Mouse (Mus musculus): ENCODE data around the gene Tmod1. TPM values are rescaled to one million over a fixed set of nuclear protein-coding genes. Genes with fewer than 3 reads are reported as not detected.

The Tmod1 gene
- total RNA-seq, 2 experiments from 2014 or later = 251 to 256 TPM

DNA sequence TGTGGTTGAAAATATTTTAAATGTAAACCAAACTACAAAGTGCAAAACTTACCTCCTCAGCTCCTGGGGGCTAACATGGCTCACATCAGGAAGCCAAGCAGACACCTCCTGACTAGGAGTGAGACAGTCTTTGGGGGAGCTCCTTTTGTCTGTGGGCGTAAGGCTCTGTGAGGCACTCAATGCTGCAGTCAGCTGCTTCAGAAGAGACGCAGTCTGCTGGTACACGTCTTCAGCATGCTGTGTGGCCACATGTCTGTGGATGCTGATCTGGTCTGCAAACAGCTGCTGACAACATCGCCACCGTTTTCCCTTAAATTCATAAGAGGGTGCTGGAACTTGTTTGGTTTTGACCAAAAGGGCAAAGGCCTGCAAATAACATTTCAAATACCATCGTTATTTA, 93.1 kb downstream of the Tmod1 start:
- no peak for DNase-seq

DNA sequence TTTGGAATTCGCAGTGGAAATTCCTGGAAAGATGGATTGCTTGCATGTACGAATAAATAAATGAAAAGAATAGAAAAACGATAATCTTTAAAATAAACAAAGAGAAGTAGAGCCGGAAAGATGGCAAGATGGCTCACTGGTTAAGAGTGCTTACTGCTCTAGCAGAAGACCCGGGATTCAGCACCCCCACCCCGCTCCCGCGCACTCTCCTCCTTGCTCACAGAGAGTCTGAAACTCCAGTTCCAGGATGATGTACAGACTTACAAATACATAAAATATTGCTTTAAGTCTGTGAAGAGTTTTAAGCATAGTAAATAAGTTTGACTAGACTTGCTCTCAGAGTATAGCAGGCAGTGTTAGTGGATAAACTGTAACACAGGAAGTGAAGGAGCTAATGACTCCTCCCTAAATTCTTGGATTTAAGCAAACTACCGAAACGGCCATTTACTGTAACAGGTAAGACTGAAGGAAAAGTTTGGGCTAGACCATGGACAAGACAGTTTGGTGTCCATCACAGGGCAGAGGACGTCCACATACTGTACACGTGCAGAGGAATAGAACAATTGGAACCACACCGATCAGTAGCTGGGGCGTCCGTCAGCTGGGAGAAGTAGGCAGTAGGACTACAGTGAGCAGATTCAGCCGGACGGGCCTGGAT, 99.0 kb downstream of the Tmod1 start:
- no peak for DNase-seq

DNA sequence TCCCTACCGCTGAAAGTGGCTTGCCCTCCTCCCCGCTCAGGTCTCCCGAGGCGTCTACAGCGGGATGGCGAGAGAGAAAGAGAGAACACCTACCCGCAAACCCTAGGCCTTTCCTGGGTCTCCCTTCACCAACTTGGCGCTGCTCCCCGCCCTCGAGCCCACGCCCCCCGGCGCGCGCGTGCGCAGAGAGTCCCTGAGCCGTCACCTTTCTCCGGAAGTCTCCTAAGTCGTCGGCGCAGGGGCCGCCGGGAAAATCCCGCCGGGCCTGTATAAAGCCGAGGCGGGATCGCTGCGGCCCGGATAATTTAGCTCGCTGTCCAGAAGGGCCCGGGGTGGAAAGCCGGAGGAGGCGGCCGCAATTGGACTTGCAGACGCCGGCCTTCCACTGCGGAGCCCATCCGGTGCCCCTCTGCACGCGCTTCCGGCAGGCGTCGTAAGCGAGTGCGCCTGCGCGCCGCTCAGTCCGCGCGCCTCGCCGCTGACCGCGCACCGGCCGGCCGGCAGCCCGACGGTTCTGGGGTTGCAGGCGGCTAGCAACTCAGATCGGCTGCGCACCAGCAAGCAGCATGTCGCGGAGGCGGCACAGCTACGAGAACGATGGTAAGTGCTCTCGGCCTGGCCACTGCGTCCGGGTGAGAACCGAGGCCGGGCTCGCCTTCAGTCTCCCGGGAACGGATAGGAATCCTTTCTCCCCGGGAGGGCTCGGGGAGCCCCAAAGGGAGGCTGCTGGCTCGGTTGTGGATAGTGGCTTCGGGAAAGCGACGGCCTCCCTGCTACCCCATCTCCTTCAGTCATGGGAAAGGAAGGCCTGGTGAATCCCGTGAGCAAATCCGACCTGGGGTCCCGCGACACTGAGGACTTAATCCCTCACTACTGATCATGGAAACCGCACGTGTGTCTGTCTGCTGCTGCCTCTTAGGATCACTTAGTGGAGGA, 99.8 kb downstream of the Tmod1 start, which contains the start of the genes Ncbp1 and Tstd2:
TSS of gene Ncbp1 (plus strand) at position 327 of the 936 bp plus-strand sequence.
TSS of gene Tstd2 (minus strand) at position 408 of the 936 bp plus-strand sequence.
- peak; percentile 93 for DNase-seq

DNA sequence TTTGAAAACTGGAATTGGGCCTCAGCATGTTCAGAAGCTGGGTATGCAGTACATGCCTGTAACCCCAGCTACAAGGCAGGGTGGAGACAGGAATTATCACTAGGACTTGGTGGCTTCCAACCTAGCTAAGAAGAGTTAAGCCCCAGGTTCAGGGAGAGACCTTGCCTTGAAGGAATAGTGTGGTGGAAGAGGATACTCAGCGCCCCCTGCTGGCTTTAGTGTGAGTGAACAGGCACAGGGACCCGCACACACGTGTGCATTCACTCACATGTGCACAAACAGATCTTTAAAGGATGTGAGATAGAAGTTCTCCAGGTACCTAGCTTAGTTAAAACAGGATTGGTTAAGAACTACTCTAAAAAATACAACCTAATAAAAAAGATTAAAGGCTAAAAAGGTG, 105.6 kb downstream of the Tmod1 start:
- no peak for DNase-seq

DNA sequence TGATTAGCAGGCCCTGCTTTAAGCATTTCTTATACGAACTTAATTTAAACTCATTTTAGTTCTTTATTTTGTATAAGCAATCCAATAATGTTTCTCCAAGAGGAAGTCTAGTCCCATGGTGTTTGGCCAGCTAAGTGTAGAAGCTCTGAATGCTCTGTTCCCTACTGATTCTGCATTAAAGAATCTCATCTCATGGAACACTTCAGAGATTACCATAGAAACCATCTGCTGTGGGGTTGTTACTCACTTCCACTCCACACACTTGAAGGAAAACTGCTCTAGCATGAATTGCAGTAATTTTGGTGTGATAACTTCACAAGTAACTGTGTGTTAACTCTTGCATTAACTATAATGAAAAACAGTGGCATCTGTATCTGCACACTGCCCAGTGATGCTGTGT, 108.1 kb downstream of the Tmod1 start:
- no peak for DNase-seq

DNA sequence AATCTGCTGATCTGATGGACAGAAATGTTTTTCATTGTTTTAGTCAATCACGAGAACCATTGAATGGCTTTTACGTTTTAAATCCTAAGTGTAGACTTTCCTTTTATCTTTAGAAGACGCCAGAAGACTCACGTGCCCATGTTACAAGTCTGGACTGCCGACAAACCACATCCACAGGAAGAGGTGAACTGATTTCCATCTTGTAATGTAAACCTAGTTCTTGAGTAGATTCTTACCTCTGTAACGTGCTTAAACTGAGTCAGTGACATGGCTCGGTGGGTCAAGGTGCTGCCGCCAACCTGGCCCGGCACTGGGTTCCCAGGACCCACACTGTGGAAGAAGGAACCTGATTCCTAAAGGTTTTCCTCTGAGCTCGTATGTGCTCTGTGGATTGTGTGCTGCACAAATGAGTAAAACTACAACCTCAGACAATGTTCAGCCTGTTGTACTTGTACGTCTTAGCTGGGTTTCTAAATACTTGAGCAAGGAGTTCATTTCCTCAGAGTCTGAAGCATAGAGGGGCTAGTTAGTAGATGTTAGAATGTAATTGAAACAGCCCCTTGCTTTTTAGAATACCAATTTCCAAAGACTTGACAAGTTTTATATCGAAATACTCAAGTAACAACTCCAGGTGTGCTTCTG, 113.3 kb downstream of the Tmod1 start:
- no peak for DNase-seq

DNA sequence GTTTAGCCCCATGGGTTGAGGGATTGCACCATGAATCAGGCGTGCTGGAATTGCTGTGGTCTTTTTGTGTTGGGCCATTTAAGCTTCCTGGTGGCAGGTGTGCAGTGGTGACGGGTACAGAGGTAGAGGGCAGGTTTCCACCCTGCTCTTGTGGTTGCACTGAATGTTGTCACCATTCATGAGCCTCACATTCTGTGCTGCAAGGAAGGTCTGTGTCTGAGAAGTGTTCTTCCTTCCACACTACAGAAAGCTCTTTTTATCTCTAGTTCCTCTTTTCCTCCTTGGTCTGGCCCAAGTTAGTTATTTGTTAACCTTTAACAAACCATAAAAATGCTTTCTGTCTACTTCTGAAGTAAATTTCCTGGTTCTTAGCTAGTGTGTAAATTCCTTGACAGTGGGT, 125.3 kb downstream of the Tmod1 start:
- no peak for DNase-seq

Other genes starting within 250 kb of the Tmod1 start
- 1 to 10 TPM; 1.8 to 2.5 TPM for gene Aldh1b1, start 239.9 kb upstream of the Tmod1 start, total RNA-seq (2021)
- gene Igfbpl1, start 212.0 kb upstream of the Tmod1 start, total RNA-seq (2021) = under 1 TPM in 1 of 2 experiments, not detected in 1; 0.11 TPM
- gene Stra6l, start 190.3 kb upstream of the Tmod1 start, total RNA-seq (2021) = under 1 TPM in 1 of 2 experiments, not detected in 1; 0.14 TPM
- not detected for gene Ccdc180, start 148.6 kb upstream of the Tmod1 start, total RNA-seq (2021)
- gene Tdrd7, start 73.6 kb upstream of the Tmod1 start, total RNA-seq (2021) = 10 to 100 TPM; 12.6 to 15.4 TPM
- gene Ncbp1, start 99.7 kb downstream of the Tmod1 start, total RNA-seq (2021) = 10 to 100 TPM; 17.0 to 21.3 TPM
- gene Tstd2, start 99.8 kb downstream of the Tmod1 start, total RNA-seq (2021) = 10 to 100 TPM in 1 of 2 experiments, 1 to 10 TPM in 1; 9.5 to 16.8 TPM
- 10 to 100 TPM; 10.2 to 12.2 TPM for gene Xpa, start 157.4 kb downstream of the Tmod1 start, total RNA-seq (2021)